Mouse (Mus musculus) neural tube, embryonic 12.5 days (tissue): ENCODE results near the gene Zmiz1. TPM values are rescaled to one million over a fixed set of nuclear protein-coding genes. Genes with fewer than 3 reads are reported as not detected.

Experiments used
- ATAC-seq: fragments of 200-750 bp; cut with Nextera tagmentation; 2 replicates; pipeline ENCODE4 v1.8.0; 2017; ENCODE audit warnings: low read depth, mild to moderate bottlenecking, moderate TSS enrichment, moderate library complexity; ENCODE audit not compliant: low FRiP score
- H3K27ac ChIP-seq: fragments of 300-500 bp; sonication (generic); 2 replicates; pipeline ENCODE4 v1.5.1; 2016
- H3K27me3 ChIP-seq: fragments of 300-500 bp; sonication (generic); replicated peaks from 2 replicates; pipeline ENCODE4 v1.6.1; 2016; ENCODE audit warnings: mild to moderate bottlenecking
- H3K36me3 ChIP-seq: fragments of 300-500 bp; sonication (generic); 2 replicates; pipeline ENCODE4 v1.6.1; 2016; ENCODE audit warnings: mild to moderate bottlenecking
- H3K4me1 ChIP-seq: fragments of 300-500 bp; sonication (generic); 2 replicates; pipeline ENCODE4 v1.6.1; 2016
- H3K4me2 ChIP-seq: fragments of 300-500 bp; sonication (generic); replicated peaks from 2 replicates; pipeline ENCODE4 v1.6.1; 2016; ENCODE audit warnings: mild to moderate bottlenecking
- H3K4me3 ChIP-seq: fragments of 300-500 bp; sonication (generic); 2 replicates; pipeline ENCODE4 v1.5.1; 2016
- H3K9ac ChIP-seq: fragments of 300-500 bp; sonication (generic); 2 replicates; pipeline ENCODE4 v1.6.1; 2016; ENCODE audit warnings: mild to moderate bottlenecking
- H3K9me3 ChIP-seq: fragments of 300-500 bp; sonication (generic); 2 replicates; pipeline ENCODE4 v1.6.1; 2016; ENCODE audit warnings: mild to moderate bottlenecking
- WGBS: fragments of 180-500 bp; shearing (Covaris S2); methylation state at CpG from one replicate; pipeline ENCODE4 v1.1.7; 2016; 5-methylcytosine and 5-hydroxymethylcytosine counted together
- polyA plus RNA-seq: library from polyadenylated mRNA; unstranded; fragments of >200 nt; fragmentation: Nextera tagmentation; extraction: Ambion mirVana; gene quantifications from 2 replicates; pipeline ENCODE4 v1.2.1, GENCODE M21; 2016

Gene Zmiz1
- 62.2 and 63.4 TPM in 2 replicates for polyA plus RNA-seq

DNA sequence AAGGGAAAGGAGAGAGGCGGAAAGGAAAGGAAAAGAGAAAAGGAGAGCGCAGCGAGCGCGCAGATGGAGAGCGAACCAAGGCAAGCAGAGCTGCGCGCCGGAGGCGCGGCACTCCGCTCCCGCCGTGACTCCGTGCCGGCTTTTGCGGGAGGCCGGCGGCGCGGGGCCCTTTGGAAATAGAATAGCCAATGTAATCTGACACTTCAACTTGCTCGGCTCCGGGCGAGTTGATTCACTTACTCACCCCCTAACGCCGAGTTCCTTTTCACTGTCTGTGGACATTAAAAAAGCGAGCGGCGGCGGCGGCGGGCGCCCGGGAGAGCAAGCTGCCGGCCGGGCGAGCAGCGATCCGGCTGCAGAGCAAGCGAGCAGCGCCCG lies at the start of gene Zmiz1:
Zmiz1 (plus strand) TSS at position 170 of the 378 bp plus-strand sequence.
- Histone ChIP-seq H3K36me3 (no peaks in the 10 kb centered on the region), H3K4me3 (peak within 1 kb of the TSS; percentile 97), H3K27me3 (no peaks in the 10 kb centered on the region), H3K4me1 (peaks cover 47% of the 10 kb centered on the region), H3K4me2 (peak within 1 kb of the TSS; percentile 96), H3K9ac (peak within 1 kb of the TSS; percentile 99), H3K27ac (peak within 1 kb of the TSS; percentile 99), H3K9me3 (no peaks in the 10 kb centered on the region)
- under 1% methylated on average over 42 of the region's 42 CpGs for WGBS
- ATAC-seq: peak; percentile 42

DNA sequence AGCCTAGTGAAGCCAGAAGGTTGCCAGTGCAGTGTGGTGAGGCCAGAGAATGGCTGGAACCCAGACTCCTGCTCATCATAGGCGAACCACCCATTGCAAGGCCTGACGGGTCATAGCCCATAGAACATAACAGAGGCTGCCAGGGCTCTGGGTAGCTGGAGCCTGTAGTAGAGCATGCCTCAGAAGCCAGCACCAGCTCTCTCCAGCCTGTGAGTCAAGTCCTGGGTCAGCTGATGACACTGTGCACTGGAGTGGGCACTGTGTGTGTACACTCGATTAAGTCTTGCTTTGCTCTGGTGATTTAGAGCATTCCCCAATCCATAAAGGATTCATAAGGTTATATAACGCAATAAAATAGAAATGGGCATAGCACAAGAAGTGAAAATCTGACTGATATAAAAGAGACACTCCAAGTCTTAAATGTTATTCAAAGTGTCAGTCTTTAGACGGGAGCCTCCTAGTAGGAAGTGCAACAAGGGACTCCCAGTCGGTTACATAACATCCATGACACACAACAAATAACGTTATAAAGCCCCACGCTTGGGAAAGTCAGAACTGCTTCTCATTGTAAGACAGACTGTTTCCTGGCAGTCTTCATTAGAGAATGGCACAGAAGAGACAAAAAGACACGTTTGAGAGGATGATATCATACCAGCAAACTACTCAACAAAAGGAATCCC lies 47.0 kb upstream of the Zmiz1 start:
- 81% methylated on average over 9 of the region's 9 CpGs for WGBS
- Histone ChIP-seq H3K27me3 (0 out of 2 replicates have a peak, but pooled peaks cover 3% of the 10 kb centered on the region), H3K36me3 (no peaks in the 10 kb centered on the region), H3K4me1 (peaks cover 5% of the 10 kb centered on the region; the same call in 1 of the 2 replicates), H3K9ac (no peak overlapping the region), H3K9me3 (no peaks in the 10 kb centered on the region), H3K27ac (no peak overlapping the region), H3K4me3 (no peak overlapping the region), H3K4me2 (no peak overlapping the region)
- ATAC-seq: no peak

DNA sequence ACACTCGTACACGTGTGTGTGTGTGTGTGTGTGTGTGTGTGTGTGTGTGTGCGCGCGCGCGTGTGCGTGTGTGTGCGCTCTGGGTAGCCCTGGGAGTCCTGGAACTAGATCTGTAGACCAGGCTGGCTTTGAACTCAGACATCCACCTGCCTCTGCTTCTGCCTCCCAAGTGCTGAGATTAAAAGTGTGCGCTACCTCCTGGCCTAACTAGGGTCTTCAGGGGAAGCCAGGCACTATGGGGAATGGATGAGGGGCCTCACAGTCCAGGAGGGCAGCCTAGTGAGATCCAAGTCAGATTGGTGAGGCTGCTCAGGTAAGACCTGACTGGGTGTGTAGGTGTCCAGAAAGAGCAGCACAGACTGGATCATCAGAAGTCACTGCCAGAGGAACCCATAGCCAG lies 46.2 kb upstream of the Zmiz1 start:
- H3K9ac ChIP-seq: no peak overlapping the region
- no peak for ATAC-seq

DNA sequence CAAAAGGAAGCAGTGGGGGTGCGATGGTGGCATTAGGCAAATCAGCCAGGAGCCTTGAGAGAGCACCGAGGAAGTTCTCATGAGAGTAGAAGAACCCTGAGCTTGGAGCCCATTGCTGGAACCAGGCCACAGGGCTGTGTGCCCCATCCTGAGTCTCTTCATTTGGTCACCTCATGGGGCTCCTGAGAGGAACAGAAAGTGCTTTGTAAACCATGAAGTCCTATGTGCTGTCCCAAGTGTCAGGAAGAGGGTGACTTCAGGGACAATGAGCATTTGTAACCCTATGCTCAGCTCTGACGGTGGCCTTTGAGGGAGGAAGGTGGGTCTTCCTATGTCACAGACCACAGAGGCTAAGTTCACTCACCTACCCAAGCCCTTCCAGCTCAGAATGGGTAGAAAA lies 45.5 kb upstream of the Zmiz1 start:
- 73% methylated on average over 3 of the region's 3 CpGs for WGBS
- no peak overlapping the region for H3K9ac ChIP-seq
- H3K4me3 ChIP-seq: no peak overlapping the region
- no peak overlapping the region for H3K27ac ChIP-seq
- no peaks in the 10 kb centered on the region for H3K9me3 ChIP-seq
- 0 out of 2 replicates have a peak, but pooled peaks cover 3% of the 10 kb centered on the region for H3K27me3 ChIP-seq
- H3K36me3 ChIP-seq: no peaks in the 10 kb centered on the region
- ATAC-seq: no peak
- no peak overlapping the region for H3K4me2 ChIP-seq
- peaks cover 5% of the 10 kb centered on the region; the same call in 1 of the 2 replicates for H3K4me1 ChIP-seq

More for the DNA sequence above, 46.2 kb upstream of the Zmiz1 start:
- H3K27ac ChIP-seq: no peak overlapping the region
- no peak overlapping the region for H3K4me2 ChIP-seq
- H3K4me3 ChIP-seq: no peak overlapping the region
- H3K9me3 ChIP-seq: no peaks in the 10 kb centered on the region
- 0 out of 2 replicates have a peak, but pooled peaks cover 3% of the 10 kb centered on the region for H3K27me3 ChIP-seq
- peaks cover 5% of the 10 kb centered on the region; the same call in 1 of the 2 replicates for H3K4me1 ChIP-seq
- no peaks in the 10 kb centered on the region for H3K36me3 ChIP-seq
- 93% methylated on average over 10 of the region's 10 CpGs for WGBS

DNA sequence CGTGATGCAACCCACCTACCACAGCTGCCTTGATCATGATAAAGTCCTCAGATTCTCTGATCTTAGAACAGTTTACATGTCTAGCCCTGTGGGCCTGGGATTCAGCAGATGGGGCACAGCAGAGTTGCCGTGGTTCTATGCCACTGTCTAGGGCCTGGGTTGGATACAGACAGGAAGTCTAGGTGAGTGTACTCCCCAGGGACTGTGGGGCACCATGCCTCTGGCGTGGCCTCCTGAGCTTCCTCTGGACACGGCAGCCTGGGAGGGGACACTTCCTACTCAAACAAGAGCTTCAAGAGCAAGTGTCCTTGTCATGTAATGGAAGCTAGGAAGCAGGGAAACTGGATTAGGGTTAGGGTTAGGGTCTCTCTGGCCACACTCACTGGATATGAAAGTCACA lies 44.9 kb upstream of the Zmiz1 start:
- Histone ChIP-seq H3K27ac (no peak overlapping the region), H3K9ac (no peak overlapping the region), H3K4me1 (peaks cover 5% of the 10 kb centered on the region; the same call in 1 of the 2 replicates), H3K4me3 (no peak overlapping the region), H3K4me2 (no peak overlapping the region), H3K27me3 (0 out of 2 replicates have a peak, but pooled peaks cover 3% of the 10 kb centered on the region), H3K9me3 (no peaks in the 10 kb centered on the region), H3K36me3 (no peaks in the 10 kb centered on the region)
- WGBS: 82% methylated on average over 4 of the region's 4 CpGs
- no peak for ATAC-seq

DNA sequence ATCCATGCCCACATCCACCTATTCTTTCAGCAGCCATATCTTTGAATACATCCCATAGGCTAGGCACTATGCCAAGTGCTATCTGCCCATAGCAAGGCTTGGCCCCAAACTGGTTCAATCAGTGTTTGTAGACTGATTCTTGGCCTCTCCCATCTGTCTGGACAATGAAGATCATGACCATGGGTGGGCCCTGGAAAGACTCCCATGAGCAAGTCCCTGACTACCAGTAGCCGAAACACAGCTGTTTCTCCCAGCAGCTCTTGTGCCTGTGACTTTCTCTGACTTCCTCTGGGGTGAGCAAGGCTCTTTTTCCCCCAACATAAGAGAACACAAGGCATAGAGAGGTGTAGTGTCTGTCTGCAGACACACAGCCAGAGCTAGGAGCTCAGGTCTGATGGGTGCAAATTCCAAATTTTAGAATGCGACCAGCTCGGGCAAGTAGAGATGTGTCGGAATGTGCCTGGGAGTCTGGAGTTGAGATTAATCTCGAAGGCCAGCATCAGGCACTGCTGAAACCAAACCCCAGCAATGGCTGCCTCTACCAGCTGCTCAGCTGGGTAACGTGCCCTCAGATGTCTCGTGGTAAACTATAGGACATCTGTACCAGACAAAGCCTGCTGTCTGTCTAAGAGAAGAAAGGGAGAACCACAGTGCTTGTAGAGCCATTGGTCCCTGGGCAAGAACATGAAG lies 38.8 kb upstream of the Zmiz1 start:
- Histone ChIP-seq H3K27me3 (no peaks in the 10 kb centered on the region), H3K4me3 (no peak overlapping the region), H3K36me3 (no peaks in the 10 kb centered on the region), H3K9me3 (no peaks in the 10 kb centered on the region), H3K4me2 (no peak overlapping the region), H3K27ac (no peak overlapping the region), H3K4me1 (peaks cover 19% of the 10 kb centered on the region), H3K9ac (no peak overlapping the region)
- WGBS: 80% methylated on average over 7 of the region's 7 CpGs
- no peak for ATAC-seq

DNA sequence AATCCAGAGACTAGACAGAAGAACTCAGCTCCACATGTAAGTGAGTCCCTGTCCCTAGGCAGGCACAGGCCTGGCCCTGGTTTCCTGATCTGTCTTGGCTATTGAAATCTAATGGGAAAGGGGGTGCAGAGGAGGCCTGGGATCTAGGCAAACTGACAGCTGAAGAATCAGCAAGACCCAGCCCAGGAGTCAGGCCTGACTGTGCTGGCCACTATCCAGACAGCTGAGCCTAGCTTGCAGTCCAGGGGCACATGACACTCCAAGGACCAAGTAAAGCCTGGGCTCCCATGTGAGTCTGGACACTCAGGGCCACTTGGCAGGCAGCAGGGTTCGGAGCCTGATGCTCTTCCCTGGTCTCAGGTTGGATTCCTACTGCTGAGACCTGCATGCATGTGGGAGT lies 38.0 kb upstream of the Zmiz1 start:
- H3K9me3 ChIP-seq: no peaks in the 10 kb centered on the region
- WGBS: 94% methylated on average over 1 of the region's 1 CpGs
- ATAC-seq: peak; percentile 36; the same call in 1 of the 2 replicates
- H3K4me3 ChIP-seq: no peak overlapping the region
- H3K27ac ChIP-seq: peak overlapping the region; percentile 39; the same call in 1 of the 2 replicates
- no peak overlapping the region for H3K9ac ChIP-seq
- H3K36me3 ChIP-seq: no peaks in the 10 kb centered on the region
- H3K4me1 ChIP-seq: peaks cover 19% of the 10 kb centered on the region
- no peaks in the 10 kb centered on the region for H3K27me3 ChIP-seq
- no peak overlapping the region for H3K4me2 ChIP-seq

DNA sequence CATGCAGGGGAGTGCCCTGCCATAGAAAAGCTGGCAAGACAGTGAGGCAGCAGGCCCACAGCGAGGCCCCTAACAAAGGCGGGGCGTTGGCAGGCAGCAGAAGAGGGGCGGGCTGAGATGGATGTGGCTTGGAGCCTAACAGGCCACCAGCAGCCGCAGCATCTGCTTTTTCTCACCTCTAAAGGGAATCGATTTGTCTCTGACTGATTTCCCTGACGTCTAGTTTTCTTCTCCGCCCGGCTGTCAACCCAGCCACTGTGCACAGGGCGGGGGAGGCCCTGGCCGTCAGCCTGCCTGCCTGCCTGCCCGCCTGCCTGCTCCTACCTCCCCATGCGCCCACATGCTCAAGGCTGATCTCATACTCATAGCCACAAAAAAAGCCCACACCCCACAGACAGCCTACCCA lies 37.4 kb upstream of the Zmiz1 start:
- WGBS: 35% methylated on average over 13 of the region's 13 CpGs
- peak overlapping the region; percentile 39; the same call in 1 of the 2 replicates for H3K27ac ChIP-seq
- H3K9ac ChIP-seq: peak overlapping the region; percentile 27
- no peak overlapping the region for H3K4me2 ChIP-seq
- no peaks in the 10 kb centered on the region for H3K27me3 ChIP-seq
- H3K36me3 ChIP-seq: no peaks in the 10 kb centered on the region
- peak; percentile 86 for ATAC-seq
- peaks cover 19% of the 10 kb centered on the region for H3K4me1 ChIP-seq
- no peaks in the 10 kb centered on the region for H3K9me3 ChIP-seq
- no peak overlapping the region for H3K4me3 ChIP-seq

DNA sequence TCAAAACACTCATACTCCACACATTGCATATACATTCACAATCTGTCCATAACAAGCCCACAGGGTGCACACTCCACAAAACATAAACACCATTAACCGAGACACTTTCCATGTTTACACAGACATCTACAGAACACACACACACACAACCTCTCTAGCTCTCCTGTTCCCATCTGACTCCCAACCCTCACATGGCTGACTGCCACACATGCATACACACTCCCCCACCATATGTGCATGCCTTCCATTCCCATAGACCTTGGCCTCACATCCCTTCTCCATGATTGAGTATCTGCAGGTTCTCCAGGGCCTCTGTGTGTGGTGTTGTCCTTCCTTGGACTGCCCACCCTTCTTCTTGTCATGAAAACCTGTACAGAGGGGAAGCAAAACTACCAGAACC lies 36.0 kb upstream of the Zmiz1 start:
- Histone ChIP-seq H3K4me2 (no peak overlapping the region), H3K27ac (no peak overlapping the region), H3K4me3 (no peak overlapping the region), H3K9me3 (no peaks in the 10 kb centered on the region), H3K4me1 (peaks cover 19% of the 10 kb centered on the region), H3K9ac (no peak overlapping the region), H3K36me3 (no peaks in the 10 kb centered on the region), H3K27me3 (no peaks in the 10 kb centered on the region)
- ATAC-seq: no peak
- WGBS: 87% methylated on average over 1 of the region's 1 CpGs

DNA sequence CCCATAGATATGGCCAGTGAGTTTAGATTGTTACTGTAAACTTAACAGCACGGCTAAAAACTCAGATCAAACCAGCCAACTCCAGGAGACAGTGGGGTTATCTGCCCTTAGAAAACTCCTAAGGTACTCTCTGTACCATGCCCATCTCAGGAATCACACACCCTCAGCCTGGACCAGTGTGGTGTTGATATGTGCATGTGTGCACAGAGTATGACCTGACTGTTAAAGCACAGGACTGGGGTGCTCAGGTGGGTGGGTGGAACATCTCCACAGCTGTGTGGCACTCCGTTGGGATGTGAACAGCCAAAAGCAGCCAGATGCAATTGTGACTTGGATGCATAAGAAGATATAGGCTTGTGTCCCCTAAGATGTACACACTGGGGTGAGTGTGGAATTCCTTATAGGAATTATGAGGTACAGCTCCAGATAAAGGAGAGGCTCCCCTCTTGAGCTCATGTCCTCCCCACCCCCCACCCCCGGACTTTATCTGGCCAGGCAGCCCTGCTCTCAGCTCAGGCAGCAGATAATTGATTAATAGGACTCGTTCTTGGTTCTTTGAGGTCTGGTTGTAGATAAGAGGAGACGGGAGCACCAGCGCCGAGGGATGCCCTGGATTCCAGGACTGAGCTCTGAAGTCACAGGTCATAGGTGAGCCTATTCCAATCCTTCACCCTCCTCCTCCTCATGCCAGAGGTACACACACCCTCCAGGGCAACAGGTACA lies 35.1 kb upstream of the Zmiz1 start:
- H3K27me3 ChIP-seq: no peaks in the 10 kb centered on the region
- H3K36me3 ChIP-seq: no peaks in the 10 kb centered on the region
- H3K9me3 ChIP-seq: no peaks in the 10 kb centered on the region
- peaks cover 19% of the 10 kb centered on the region for H3K4me1 ChIP-seq
- no peak overlapping the region for H3K4me3 ChIP-seq
- no peak overlapping the region for H3K9ac ChIP-seq
- H3K4me2 ChIP-seq: no peak overlapping the region
- 77% methylated on average over 7 of the region's 7 CpGs for WGBS
- ATAC-seq: no peak
- no peak overlapping the region for H3K27ac ChIP-seq

DNA sequence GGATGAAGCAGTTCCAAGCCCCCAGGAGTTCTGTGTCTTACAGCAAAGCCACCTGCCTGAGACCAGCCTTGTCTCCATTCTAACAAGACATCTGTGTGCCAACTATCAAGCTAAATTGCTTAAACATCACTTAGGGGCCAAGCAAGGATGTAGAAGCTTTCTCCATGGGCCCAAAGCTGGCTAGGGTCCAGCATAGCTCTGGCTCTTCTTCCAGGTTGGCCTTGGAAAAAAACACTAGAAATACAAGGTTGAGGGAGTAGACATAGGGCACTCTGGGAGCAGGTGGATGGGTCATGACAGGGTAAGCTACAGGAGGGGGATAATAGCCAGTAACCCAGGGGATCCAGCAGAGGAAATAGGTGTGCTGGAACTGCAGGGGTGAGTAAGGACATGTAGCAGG lies 20.7 kb upstream of the Zmiz1 start:
- Histone ChIP-seq H3K27ac (no peak overlapping the region), H3K9ac (no peak overlapping the region)
- no peak for ATAC-seq

DNA sequence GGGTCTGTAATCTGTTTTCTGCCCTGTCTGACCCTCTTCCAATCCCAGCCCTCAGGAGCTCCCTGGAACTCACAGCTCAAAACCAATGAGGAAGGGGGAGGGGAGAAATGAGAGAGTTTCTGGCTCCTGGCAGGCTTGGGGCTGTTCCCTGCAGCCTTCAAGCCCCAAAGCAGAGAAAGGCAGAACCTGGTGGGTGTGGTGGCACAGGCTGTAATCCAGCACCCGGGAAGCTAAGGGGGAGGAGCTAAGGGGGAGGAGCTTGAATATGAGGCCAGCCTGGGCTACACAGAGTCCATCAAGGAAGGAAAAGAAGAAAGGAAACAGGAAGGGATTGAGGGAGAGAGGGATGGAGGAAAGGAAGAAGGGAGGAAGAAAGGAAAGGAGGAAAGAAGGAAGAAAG lies 18.9 kb upstream of the Zmiz1 start:
- no peak overlapping the region for H3K4me3 ChIP-seq
- H3K36me3 ChIP-seq: no peaks in the 10 kb centered on the region
- no peaks in the 10 kb centered on the region for H3K27me3 ChIP-seq
- H3K27ac ChIP-seq: no peak overlapping the region
- no peaks in the 10 kb centered on the region for H3K9me3 ChIP-seq
- no peak for ATAC-seq
- WGBS: 8% methylated on average over 1 of the region's 1 CpGs
- H3K4me2 ChIP-seq: no peak overlapping the region
- no peaks in the 10 kb centered on the region for H3K4me1 ChIP-seq
- H3K9ac ChIP-seq: no peak overlapping the region

More for the DNA sequence above, 20.7 kb upstream of the Zmiz1 start:
- no peak overlapping the region for H3K4me2 ChIP-seq
- H3K4me3 ChIP-seq: no peak overlapping the region
- no peaks in the 10 kb centered on the region for H3K4me1 ChIP-seq
- no peaks in the 10 kb centered on the region for H3K27me3 ChIP-seq
- no peaks in the 10 kb centered on the region for H3K9me3 ChIP-seq
- no peaks in the 10 kb centered on the region for H3K36me3 ChIP-seq
